Mouse (Mus musculus): Measurements from ENCODE around the gene Fxyd5.

- TF ChIP-seq CTCF (IDR thresholded peaks at IDR 0.05; ENCODE audit: borderline replicate concordance, extremely low read depth, insufficient read depth, insufficient read length) (no peak), POLR2A (IDR thresholded peaks at IDR 0.05; ENCODE audit: borderline replicate concordance, extremely low read depth, insufficient read depth, insufficient read length, poor library complexity, severe bottlenecking) (no peak)
These were observed 29.3 kb downstream of the Fxyd5 start for GRCm38 (mm10) chr7:31012971-31013370.

All from brain, embryonic 14.5 days (tissue).